Mouse (Mus musculus): ENCODE data around the gene Meis1.

Gene Meis1

DNA sequence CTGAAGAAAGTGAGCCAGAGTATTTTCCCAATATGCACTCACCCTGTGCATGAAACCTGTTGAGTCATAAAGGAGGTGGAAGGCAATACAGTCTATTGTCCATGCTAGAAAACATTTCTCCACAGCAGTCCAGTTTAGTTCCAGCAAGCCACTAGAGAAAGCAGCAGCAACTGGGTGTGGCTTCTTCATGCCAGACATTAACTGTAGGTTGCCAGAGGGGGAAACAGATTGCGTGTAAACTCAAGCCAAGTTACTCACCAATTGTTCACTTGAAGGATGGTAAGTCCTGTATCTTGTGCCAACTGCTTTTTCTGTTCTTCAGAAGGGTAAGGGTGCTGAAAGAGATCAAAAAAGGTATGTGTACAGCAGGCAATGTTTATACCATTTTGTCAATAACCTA lies 113.4 kb downstream of the Meis1 start:
- DNase-seq (ENCODE audit: low spot score in 2 of 2), result no peak

DNA sequence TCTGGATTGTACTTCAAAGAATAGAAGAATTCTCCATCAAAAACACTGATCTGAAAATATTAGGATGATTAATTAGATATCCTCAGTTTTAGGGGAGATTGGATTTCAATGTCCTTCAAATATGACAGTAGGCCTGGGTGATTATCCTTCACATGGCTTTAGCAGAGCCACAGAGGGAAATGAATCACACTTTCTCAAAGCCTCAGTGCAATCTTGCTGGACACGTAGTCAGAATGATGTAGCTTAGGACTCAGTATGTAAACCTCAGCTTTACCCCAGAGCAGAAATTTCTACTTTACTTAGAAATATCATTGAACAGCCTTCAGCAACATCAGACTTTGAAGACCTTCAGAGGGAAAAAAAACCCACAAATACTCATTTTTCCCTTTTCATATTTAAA lies 113.9 kb downstream of the Meis1 start:
- DNase-seq (ENCODE audit: low spot score in 2 of 2), result no peak

DNA sequence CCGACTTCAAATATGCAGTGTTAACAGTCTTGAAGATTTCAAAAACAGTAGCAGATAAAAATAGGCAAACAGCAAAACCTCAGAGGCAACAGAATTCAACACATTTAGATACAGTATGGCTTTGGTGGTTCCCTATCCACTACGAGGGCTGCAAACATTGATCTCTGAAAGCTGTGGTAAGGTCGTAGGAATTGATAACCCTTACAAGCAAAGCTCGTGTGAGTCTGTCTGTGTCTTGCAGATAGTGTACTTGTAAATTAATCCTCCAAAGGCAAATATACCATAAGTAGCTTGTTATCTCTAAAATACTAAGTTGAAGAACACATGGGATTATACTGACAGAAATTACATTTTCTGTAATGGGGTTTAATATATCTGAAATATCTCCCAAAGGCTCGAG lies 114.5 kb downstream of the Meis1 start:
- DNase-seq (ENCODE audit: low spot score in 2 of 2), result no peak

DNA sequence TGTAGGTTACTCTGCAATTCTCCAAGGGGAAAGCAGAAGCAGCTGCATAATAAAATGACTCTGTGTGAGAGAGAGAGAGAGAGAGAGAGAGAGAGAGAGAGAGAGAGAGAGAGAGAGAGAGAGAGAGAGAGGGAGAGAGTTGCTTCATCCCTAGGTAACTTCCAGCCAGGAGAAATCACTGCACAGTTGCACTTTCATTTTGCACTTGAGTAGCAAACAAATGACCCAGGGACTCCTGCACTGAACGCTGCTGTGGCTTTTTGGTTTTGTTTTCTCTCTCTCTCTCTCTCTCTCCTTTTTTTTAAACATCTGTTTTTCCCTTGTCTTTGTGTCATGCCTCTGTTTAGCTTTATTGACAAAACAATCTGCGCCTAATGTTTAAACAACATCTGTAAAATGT lies 118.3 kb downstream of the Meis1 start:
- no peak for DNase-seq (ENCODE audit: low spot score in 2 of 2)

DNA sequence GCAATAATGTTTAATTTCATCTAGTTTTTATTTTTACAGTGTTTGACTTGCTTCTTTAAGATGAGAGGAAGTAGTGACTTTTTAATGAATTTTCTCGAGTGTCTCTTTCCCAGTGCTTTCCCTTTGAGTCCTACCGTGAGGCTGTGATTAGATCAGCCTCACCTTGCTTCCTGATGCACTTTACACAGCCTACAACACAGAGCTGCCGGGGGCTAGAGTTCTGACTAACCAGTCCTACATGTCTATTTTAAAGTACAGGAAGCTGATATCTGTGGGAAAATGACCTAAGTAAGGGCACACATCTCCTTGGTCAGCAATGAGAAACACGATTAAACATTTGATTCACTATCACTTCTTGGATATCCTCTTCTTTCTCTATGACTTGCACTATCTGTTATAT lies 119.9 kb downstream of the Meis1 start:
- no peak for DNase-seq (ENCODE audit: low spot score in 2 of 2)

DNA sequence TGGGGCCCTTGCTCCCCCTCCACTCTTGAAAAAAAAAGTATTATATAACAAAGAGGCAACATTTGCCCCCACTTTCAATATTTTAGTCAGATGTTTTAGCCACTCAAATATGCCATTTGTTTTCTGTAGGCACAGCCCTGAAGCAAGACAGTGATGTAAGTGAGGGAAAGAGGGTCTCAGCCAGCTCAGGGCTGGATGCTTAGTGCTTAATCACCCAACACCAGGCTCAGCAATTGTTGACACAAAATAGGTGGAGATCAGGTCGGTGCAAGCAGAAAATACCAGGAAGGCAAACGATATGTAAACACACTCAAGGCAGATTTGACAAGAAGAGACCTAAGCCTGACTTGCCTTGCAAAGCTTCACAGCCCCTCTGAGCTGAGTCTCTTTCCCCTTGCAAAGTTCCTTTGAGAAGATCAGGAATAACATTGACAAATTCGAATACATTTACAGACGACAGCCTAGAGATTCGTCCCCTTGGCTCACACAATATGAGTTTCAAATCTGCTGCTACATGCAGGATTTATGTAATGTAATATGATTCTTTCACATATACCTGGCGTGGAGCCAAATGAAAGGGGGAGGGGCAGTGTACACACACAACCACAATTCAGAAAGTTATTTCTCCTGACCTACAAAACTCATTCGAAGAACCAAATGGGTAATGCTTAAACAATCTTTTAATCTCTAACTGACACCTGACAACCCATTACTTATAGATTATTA lies 120.7 kb downstream of the Meis1 start:
- no peak for DNase-seq (ENCODE audit: low spot score in 2 of 2)

DNA sequence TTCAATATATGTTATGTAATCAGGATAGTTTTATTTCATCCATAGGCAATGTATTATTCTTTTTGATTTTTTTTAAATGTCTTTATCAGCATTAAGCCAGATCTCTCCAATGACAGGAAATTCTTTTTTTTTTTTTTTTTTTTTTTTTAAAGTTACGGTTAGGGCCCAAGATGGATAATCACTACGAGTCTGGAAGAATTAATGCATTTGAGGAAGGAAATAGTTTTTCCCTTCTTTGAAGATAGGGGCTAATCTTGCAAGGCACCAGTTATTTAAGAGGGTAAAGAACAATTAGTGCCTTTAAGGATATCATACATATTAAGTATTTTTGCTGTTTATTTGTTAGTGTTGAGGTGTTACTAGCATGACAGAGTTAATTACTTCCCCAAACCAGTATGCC lies 121.5 kb downstream of the Meis1 start:
- no peak for DNase-seq (ENCODE audit: low spot score in 2 of 2)

DNA sequence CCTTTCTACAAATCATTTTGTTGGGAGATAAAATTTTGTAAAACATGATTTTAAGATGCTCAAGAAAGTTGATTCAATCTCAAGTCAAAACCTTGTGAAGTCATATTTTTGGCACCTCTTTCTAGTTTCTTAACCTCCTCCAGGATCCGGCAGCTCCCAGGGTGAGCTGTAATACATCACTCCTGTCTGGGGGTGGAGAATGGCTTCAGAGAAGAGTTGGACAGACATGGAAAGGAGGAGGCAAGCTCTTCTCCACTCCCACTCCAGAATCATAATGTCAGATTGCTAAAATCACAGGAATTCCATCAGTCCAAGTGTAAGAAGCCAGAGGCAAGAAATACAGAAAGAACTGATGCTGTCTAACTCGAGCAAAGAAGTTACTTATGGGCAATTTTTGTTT lies 126.3 kb downstream of the Meis1 start:
- no peak for DNase-seq (ENCODE audit: low spot score in 2 of 2)

DNA sequence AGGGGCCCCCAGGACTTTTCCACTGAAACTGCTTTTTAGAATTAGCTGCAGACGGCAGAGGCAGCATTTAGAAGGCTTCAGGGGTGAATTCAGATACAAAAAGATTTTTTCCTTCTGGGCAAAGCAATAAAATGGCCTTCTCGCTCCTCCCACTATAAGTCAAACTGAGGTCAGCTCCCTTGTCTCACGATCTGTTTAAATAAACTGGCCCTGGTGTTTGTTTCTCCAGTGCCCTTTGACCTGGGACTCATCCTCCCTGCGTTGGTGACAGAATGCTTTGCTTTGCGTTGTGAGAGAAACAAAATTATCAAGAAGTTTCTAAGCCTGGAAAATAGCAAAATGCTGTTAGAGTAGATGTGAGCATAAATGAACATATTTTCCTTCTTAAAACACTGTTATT lies 129.6 kb downstream of the Meis1 start:
- no peak for DNase-seq (ENCODE audit: low spot score in 2 of 2)

DNA sequence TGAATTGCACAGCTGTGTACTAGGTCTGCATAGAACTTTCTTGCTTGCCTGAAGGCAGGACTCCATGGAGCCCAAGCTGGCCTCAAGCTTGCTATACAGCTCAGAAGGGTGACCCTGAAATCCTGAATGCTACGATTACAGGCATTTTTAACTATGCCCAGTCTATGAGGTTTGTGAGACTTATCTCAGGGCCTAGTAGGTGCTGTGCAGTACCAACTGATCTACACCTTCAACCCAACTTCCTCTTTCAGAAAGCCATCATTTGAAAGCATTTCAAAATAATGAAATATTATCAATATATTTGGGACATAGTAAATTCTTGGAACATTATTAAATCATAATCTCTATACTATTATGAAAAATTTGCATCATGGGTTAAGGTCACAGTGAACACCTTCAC lies 130.1 kb downstream of the Meis1 start:
- no peak for DNase-seq (ENCODE audit: low spot score in 2 of 2)

DNA sequence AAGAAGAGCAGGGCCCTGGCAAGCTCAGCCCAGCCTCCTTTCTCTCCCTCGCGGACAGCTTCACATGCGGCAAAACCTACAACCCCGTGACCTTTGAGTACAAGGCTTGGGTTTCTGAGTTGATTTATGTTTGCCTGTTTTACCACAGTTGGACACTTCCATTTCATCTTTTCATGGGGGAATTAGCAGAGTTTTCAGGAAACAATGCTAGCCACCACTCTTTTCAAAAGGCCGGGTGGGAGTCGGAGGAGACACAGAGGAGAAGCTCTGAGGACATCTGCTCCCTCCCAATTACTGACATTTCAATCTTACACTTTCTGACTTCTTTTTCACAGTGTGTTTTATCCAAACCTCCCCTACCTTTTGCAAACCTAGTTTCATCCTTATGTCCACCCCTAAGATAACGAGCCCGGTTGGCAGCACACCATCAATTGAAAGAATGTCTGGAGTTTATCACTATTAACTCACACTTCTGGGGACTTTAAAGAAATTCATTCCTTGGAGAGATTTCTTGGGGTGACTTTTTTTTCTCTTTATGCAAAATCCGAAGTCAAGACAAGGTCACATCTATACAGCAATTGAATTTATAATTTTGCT lies 133.0 kb downstream of the Meis1 start:
- DNase-seq (ENCODE audit: low spot score in 2 of 2), result no peak

DNA sequence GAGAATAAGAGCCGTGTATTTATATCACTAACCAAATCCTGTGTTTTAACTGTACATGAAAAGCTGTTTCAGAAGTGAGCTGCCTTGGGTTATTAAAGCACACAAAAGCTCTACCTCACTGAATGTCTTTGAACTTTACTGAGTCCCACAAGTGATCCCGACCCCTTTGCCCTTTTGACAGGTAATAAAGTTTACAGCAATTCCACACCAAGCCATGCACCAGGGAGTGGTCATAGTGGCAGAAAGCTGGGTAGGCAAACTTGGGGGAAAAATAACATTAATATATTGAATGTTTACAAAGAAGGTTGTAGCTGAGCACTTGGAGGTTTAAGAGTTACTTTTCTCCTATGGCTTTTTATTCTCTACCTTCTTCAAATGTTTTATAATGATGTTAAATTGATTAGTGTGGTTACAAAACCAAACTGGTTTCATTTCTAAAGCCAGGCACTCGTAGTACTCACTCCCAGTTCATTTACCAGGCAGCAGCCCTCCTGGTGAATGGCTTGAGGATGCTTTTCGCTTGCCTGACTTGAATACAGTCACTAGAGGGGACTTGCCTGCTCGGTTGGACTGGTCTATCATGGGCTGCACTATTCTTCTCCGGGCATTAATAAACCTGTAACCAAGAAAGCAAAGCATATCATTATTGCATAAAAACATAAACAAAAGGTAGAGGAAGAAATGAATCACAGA lies 133.6 kb downstream of the Meis1 start:
- no peak for DNase-seq (ENCODE audit: low spot score in 2 of 2)

DNA sequence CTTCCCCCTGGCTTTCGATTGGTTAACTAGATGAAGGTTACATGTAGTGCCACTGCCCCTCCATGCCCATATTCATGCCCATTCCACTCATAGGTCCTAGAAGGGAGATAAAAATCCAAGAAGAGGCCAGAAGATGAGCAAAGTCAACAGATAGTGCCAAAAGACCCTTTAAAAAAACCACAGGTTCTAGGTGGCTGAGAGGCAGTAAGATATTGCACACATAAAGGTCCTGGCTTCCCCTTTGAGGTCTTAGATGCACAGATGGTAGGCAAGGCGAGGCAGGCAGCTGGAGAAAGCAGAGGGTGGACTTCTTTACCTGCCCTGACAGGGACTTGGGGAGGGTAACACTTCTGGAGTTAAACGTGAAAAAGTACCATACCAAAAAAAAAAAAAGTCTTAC lies 134.8 kb downstream of the Meis1 start:
- no peak for DNase-seq (ENCODE audit: low spot score in 2 of 2)

DNA sequence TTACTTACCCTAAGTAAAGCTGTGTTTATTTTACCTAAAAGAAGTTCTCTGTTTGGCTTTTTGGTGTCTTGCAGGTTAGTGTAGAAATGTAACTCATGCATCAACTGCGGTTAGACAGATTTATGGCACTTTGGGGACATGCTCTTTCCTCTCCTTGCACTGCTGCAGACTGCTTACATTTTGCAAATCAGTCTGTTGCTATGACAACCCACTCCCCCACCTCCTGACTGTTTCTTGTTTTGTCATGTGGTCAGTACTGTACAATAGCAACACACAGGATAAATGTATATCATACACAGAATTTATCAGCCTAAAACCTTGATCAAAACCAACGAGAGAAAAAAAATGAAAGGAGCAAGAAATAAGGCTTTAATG lies 135.3 kb downstream of the Meis1 start:
- DNase-seq (ENCODE audit: low spot score in 2 of 2), result no peak

DNA sequence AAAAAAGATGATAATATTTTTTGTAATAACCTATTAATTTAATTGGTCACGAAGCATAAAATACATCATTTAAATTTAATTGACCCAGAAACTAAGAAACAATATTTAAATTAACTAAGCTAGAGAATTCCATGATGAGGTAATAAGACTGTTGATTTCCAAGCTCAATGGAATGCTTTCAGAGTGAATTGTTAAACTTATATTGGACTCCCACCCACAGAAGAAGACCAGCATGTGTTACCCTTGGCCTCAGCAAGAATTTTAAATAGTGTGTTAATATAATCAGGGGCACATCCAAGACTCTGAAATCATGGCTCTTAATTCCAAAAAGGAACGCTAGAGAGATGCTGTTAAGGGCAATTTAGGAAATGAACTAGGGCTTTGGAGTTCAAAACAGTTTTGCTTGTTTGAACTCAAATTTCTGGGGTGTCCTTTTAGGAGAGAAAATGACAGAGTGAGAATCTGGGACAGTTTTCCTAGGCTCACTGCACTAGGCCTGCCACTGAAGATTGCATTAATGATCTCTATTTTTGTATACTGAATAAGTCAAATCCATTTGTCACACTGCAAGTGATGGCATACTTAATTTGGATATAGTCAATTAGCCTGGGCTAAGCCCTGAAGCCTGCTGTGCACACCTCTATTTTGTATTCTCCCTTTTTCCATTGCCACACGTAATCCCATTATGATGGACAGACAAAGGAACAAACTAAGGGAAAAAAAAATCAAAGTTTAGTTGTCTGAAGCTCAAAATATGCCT lies 135.9 kb downstream of the Meis1 start:
- DNase-seq (ENCODE audit: low spot score in 2 of 2), result no peak

DNA sequence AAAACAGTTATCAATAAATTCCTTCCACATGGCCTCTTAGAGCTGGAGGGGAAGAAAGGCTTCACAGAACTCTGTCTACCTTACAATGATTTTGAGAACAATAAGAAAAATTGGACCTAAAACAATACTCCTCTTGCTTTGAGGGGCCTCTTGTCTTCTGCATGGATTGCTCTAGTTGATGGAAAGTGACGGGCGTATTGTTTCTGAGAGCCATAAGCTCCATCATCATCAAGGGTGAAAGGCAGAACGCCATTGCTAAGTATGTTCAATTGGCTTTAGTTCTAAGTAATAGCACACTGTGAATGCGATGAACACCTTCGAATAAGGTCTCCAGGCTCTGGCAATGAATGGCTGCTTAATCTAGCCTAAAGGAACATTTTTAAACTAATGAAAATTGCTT lies 136.5 kb downstream of the Meis1 start:
- no peak for DNase-seq (ENCODE audit: low spot score in 2 of 2)

DNA sequence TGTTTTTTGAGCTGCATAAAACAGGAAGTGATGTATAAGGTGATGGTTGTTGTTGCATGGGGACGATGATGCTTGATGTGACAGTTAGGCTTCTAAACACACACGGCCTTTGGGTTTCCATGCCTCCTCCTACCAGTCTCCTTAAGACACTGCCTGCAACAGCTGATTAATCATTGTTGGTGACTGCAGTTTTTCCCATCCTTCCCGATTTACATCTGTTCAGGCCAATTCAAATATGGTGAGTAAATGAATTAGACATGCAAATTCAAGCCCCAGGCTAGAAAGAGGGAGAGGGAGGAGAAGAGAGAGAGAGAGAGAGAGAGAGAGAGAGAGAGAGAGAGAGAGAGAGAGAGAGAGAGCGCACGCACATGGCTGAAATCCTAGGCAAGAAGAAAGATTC lies 138.0 kb downstream of the Meis1 start:
- no peak for DNase-seq (ENCODE audit: low spot score in 2 of 2)

DNA sequence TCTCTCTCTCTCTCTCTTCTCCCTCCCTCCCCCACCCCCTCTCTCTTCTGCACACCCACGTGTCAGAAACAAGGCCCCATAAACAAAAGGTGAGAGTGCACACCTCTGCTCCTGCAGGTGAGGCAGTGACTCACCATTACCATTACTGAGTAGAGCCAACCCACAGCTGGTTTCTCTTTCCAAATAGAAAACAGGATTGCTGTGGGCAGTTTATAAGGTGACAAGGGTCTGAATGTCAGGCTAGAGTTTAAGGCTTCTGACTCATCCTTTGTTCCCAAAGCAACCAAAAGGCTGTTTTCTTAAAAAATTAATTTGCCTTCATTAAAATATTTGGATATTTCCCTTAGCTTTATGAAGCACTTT lies 139.3 kb downstream of the Meis1 start:
- no peak for DNase-seq (ENCODE audit: low spot score in 2 of 2)

DNA sequence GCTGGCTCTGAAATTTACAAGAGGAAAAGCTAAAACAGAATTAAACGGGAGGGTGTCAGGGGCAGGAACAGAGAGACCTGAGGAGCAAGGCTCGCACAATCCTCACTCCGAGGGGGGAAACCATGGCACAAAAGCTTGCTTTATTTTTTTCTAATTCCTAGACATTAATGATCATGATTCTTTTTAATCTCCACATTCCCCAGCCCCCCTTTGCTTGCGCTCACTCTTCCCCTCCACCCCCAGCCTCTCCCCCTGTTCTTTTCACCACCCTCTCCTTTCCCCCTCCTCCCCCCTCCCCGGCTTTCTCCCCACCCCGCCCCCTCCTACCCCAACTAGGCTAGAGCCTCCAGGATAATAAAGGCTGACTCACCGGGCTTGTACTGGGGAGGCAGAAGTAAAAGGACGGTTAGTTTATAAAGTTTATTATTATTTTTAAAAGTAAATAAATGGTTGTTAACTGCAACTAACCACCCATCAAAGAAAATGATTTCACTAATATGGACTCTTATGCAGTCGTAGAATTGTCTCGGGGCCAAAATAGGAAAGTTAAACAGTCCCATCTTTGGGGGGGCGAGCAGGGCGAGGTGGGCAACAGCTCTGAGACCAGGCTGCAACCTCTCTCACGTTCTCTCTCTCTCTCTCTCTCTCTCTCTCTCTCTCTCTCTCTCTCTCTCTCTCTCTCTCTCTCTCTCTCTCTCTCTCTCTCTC lies 139.9 kb downstream of the Meis1 start:
- DNase-seq (ENCODE audit: low spot score in 2 of 2), result no peak

DNA sequence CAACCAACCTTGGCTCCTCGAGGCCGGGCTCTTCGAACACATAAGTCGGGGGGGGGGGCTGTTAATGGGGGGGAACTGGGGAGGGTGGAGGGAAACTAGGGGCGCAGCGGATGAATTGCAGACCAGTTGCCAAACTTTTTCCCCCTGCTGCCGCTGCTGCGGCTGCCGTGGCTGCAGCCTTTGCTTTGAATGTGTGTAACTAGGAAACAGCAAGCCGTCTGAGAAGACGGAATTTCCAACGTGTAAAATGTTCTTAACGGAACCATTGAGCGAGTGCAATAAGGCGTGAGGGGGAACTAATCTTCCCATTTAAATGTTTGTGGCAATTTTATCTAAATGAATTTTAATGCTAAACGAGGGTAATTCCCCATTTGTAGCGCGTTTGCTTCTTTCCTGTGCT lies 140.8 kb downstream of the Meis1 start:
- peak in 1 of 2 experiments; percentile 40 for DNase-seq (ENCODE audit: low spot score in 2 of 2)

DNA sequence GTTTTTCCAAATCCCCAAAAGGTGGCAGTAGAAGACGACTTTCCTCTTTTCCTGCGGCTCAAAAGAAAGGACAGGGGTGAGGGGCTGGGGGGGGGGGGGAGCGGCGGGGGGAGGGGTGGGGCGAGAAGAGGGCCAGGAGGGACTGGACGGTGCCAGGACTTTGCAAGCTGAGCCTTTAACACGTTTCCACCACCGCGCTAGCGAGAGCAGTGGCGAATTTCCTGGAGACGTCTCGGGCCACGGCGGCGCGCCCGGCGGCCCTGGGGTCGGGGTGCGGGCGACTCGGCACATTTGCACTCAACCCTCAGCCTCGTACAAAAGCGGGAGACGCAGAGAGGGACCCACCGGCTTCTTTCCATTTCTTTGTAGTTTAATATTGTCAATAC lies 141.2 kb downstream of the Meis1 start:
- DNase-seq (ENCODE audit: low spot score in 2 of 2), result peak; percentile 66 to 80

All from cerebellum, postnatal 4 days (tissue).